Mouse (Mus musculus) liver, embryonic 14.5 days (tissue): ENCODE results near the gene Klf16. TPM values are rescaled to one million over a fixed set of nuclear protein-coding genes. Genes with fewer than 3 reads are reported as not detected.
A peak's percentile ranks its signal among the peaks of the same experiment; 100 is the strongest.

ENCODE experiments used
- ATAC-seq: fragments of 200-750 bp; cut with Nextera tagmentation; 2 replicates; pipeline ENCODE4 v1.8.0; 2017; ENCODE audit warnings: moderate number of reproducible peaks, mild to moderate bottlenecking, moderate library complexity; ENCODE audit not compliant: insufficient read depth
- DNase-seq, 3 experiments: peaks; one replicate each; pipeline ENCODE4 v3.0.0-alpha.2; 2012 to 2013; ENCODE audit warnings: low read depth in 3 of 3, low spot score in 3 of 3
- H3K27ac ChIP-seq: fragments of 300-500 bp; sonication (generic); 2 replicates; pipeline ENCODE4 v1.5.1; 2014; ENCODE audit warnings: moderate library complexity, mild to moderate bottlenecking, control low read depth, inconsistent platforms
- H3K27me3 ChIP-seq: fragments of 300-500 bp; sonication (generic); 2 replicates; pipeline ENCODE4 v1.6.1; 2014; ENCODE audit warnings: mild to moderate bottlenecking, low read length, moderate library complexity; ENCODE audit not compliant: control insufficient read depth, insufficient read depth
- H3K36me3 ChIP-seq: fragments of 300-500 bp; sonication (generic); replicated peaks from 2 replicates; pipeline ENCODE4 v1.6.1; 2014; ENCODE audit warnings: low read depth; ENCODE audit not compliant: control insufficient read depth, insufficient read depth
- H3K4me1 ChIP-seq, 2 experiments: fragments of 200-500 bp in 1 of 2; fragments of 300-500 bp in 1 of 2; sonication (generic) in 1 of 2; replicated peaks; 2 replicates each; pipeline ENCODE4 v1.6.1; 2012 to 2014; ENCODE audit warnings: antibody characterized with exemption in 1 of 2, inconsistent platforms in 1 of 2, low read length in 1 of 2; ENCODE audit not compliant: control insufficient read depth in 2 of 2, insufficient read depth in 2 of 2
- H3K4me2 ChIP-seq: fragments of 300-500 bp; sonication (generic); 2 replicates; pipeline ENCODE4 v1.6.1; 2014; ENCODE audit warnings: low read depth, mild to moderate bottlenecking, control low read depth, moderate library complexity
- H3K4me3 ChIP-seq, 2 experiments: fragments of 200-500 bp in 1 of 2; fragments of 300-500 bp in 1 of 2; sonication (generic) in 1 of 2; 2 replicates each; pipeline ENCODE4 v1.5.1; 2012 to 2014; ENCODE audit warnings: low read depth in 2 of 2, low read length in 2 of 2, mild to moderate bottlenecking in 2 of 2, control low read depth in 1 of 2, inconsistent platforms in 1 of 2, moderate library complexity in 1 of 2; ENCODE audit not compliant: insufficient read depth in 1 of 2
- H3K9ac ChIP-seq: fragments of 300-500 bp; sonication (generic); replicated peaks from 2 replicates; pipeline ENCODE4 v1.6.1; 2014; ENCODE audit warnings: mild to moderate bottlenecking, control low read depth, moderate library complexity
- H3K9me3 ChIP-seq: fragments of 300-500 bp; sonication (generic); 2 replicates; pipeline ENCODE4 v1.6.1; 2016; ENCODE audit warnings: low read length, mixed read lengths; ENCODE audit not compliant: control insufficient read depth
- CTCF ChIP-seq: IDR thresholded peaks from 2 replicates; pipeline ENCODE4 v1.5.1; 2016; ENCODE audit warnings: antibody characterized with exemption, low read depth, control low read depth
- EP300 ChIP-seq: IDR thresholded peaks from 2 replicates; pipeline ENCODE4 v1.6.1; 2016; ENCODE audit warnings: antibody characterized with exemption, low read depth
- WGBS: fragments of 180-500 bp; shearing (Covaris S2); extraction: QIAGEN DNeasy Blood & Tissue Kit; methylation state at CpG from one replicate; pipeline ENCODE4 v1.1.7; 2014; ENCODE audit not compliant: insufficient replicate concordance; 5-methylcytosine and 5-hydroxymethylcytosine counted together
- polyA plus RNA-seq, 2 experiments: library from polyadenylated mRNA; depleted of rRNA in 1 of 2; stranded (reverse) in 1 of 2; unstranded in 1 of 2; fragments of >200 nt; fragmentation: Nextera tagmentation in 1 of 2; extraction: Ambion mirVana in 1 of 2; gene quantifications; 2 replicates each; pipeline versions ENCODE4 v1.2.1 to v1.2.3; 2012 to 2014

Klf16 gene
- polyA plus RNA-seq, 2 experiments, result 10.6 to 13.8 TPM

- Histone ChIP-seq H3K4me2 (peak within 1 kb of the TSS; percentile 100), H3K36me3 (peaks cover 19% of the 10 kb centered on the region), H3K27ac (peak within 1 kb of the TSS; percentile 97), H3K9ac (peak within 1 kb of the TSS; percentile 81), H3K9me3 (no peaks in the 10 kb centered on the region), H3K27me3 (no peaks in the 10 kb centered on the region), H3K4me3 (peak within 1 kb of the TSS; percentile 63 to 75), H3K4me1 (peaks cover 49 to 51% of the 10 kb centered on the region in 2 experiments)
- TF ChIP-seq CTCF (no peak), EP300 (no peak)
- ATAC-seq (peak; percentile 87), DNase-seq (peak; percentile 87 to 91 (median 89))
- WGBS, result under 1% methylated on average over 54 of the region's 54 CpGs
These were observed 25.7 kb upstream of the Klf16 start, which contains the start of the genes Scamp4 and Adat3 for GRCm38 (mm10) chr10:80602698-80603325. Gene Scamp4, plus strand, starts transcription at chr10:80602872. Gene Adat3, plus strand, starts transcription at chr10:80602880.

- no peak overlapping the region for H3K27ac ChIP-seq
- no peak overlapping the region for H3K4me2 ChIP-seq
- H3K4me3 ChIP-seq, result no peak overlapping the region
- H3K36me3 ChIP-seq, result no peaks in the 10 kb centered on the region
- WGBS, result 50% methylated on average over 4 of the region's 4 CpGs
- TF ChIP-seq CTCF (no peak), EP300 (no peak)
- peak overlapping the region; percentile 2 for H3K9ac ChIP-seq
- H3K4me1 ChIP-seq, result peaks cover 24 to 34% of the 10 kb centered on the region in 2 experiments
- H3K9me3 ChIP-seq, result no peaks in the 10 kb centered on the region
- ATAC-seq, result no peak
- no peaks in the 10 kb centered on the region for H3K27me3 ChIP-seq
- DNase-seq, result no peak
These were observed 19.2 kb upstream of the Klf16 start for GRCm38 (mm10) chr10:80596318-80596717.

GRCm38 (mm10) chr10:80589879-80590854 is 13.0 kb upstream of the Klf16 start, which contains the start of gene Abhd17a:
Gene Abhd17a, minus strand, starts transcription at chr10:80590341.
- Histone ChIP-seq H3K27me3 (no peaks in the 10 kb centered on the region), H3K9ac (peak within 1 kb of the TSS; percentile 93), H3K4me1 (peaks cover 14 to 24% of the 10 kb centered on the region in 2 experiments), H3K36me3 (peaks cover 2% of the 10 kb centered on the region), H3K9me3 (no peaks in the 10 kb centered on the region), H3K4me3 (peak within 1 kb of the TSS; percentile 94 to 96), H3K27ac (peak within 1 kb of the TSS; percentile 49), H3K4me2 (peak within 1 kb of the TSS; percentile 82)
- WGBS, result under 1% methylated on average over 67 of the region's 73 CpGs
- peak; percentile 97 to 98 (median 98) for DNase-seq
- ATAC-seq, result peak; percentile 96
- TF ChIP-seq EP300 (no peak), CTCF (no peak)

GRCm38 (mm10) chr10:80589127-80589878 is 12.2 kb upstream of the Klf16 start:
- TF ChIP-seq CTCF, result no peak
- TF ChIP-seq EP300, result no peak
- Histone ChIP-seq H3K4me1 (peaks cover 14 to 22% of the 10 kb centered on the region in 2 experiments), H3K9ac (peak overlapping the region; percentile 93), H3K36me3 (peaks cover 2% of the 10 kb centered on the region), H3K9me3 (no peaks in the 10 kb centered on the region), H3K4me2 (peak overlapping the region; percentile 82), H3K27me3 (no peaks in the 10 kb centered on the region), H3K4me3 (peak overlapping the region; percentile 94 to 96), H3K27ac (peak overlapping the region; percentile 49)
- WGBS, result 7% methylated on average over 12 of the region's 12 CpGs
- no peak for DNase-seq
- no peak for ATAC-seq
